Mouse (Mus musculus) colon, adult 2 months (tissue): ENCODE results near the gene H1foo. TPM values are rescaled to one million over a fixed set of nuclear protein-coding genes. Genes with fewer than 3 reads are reported as not detected.

Source experiments
- polyA plus RNA-seq: library from polyadenylated mRNA; depleted of rRNA; stranded (reverse); fragments of >200 nt; gene quantifications from 2 replicates; pipeline ENCODE4 v1.2.3, GENCODE M21; 2012; rRNA removed

The H1foo gene
- polyA plus RNA-seq, result not detected in 2 replicates

GRCm38 (mm10) chr6:115944638-115945037 lies at the start of gene H1foo:
Gene H1foo (plus strand): TSS chr6:115944938.

GRCm38 (mm10) chr6:115931639-115932038 lies 13.1 kb upstream of the H1foo start, which contains the start of gene Rho:
Gene Rho (plus strand): TSS chr6:115931748.

GRCm38 (mm10) chr6:115994877-115995520 lies 50.3 kb downstream of the H1foo start, which contains the start of gene Plxnd1:
Gene Plxnd1 (minus strand): TSS chr6:115995005.

Other genes with a start within 250 kb of the H1foo start
- 2.4 and 3.5 TPM in 2 replicates for gene Tmem40, start 182.5 kb upstream of the H1foo start, polyA plus RNA-seq
- 4.6 and 5.1 TPM in 2 replicates for gene Cand2, start 170.4 kb upstream of the H1foo start, polyA plus RNA-seq
- gene Rpl32, start 136.2 kb upstream of the H1foo start, polyA plus RNA-seq, result 356 and 482 TPM in 2 replicates
- gene Efcab12, start 106.5 kb upstream of the H1foo start, polyA plus RNA-seq, result 0.08 and 0.17 TPM in 2 replicates
- gene Mbd4, start 91.6 kb upstream of the H1foo start, polyA plus RNA-seq, result 0.67 and 0.90 TPM in 2 replicates
- 7.7 and 8.3 TPM in 2 replicates for gene Ift122, start 91.5 kb upstream of the H1foo start, polyA plus RNA-seq
- gene Rho, start 13.2 kb upstream of the H1foo start, polyA plus RNA-seq, result 0.12 and 0.29 TPM in 2 replicates
- 41.8 and 42.0 TPM in 2 replicates for gene Plxnd1, start 50.1 kb downstream of the H1foo start, polyA plus RNA-seq
- 8.3 and 9.8 TPM in 2 replicates for gene Tmcc1, start 248.5 kb downstream of the H1foo start, polyA plus RNA-seq